Comparison of ENCODE assay signal across 16 mouse cellular contexts in the genomic region with DNA sequence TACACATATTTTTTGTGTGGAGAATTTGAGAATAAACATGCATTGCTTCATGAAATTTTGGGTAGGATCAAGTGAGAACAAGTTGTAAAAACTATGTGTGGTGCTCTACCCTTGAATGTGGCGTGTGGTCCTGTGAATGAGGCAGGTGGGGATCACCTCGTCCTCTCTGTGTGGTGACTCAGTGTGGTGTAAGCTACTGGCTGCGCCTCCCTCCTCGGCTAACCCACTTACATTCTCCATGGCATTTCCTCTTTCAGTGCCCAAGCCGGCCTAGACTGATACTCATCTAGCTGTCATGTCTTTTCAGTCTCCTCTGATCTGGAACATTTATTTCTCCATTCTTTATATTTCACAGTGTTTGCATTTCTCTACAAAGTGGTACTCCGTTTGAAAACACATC.
A peak's percentile ranks its signal among the peaks of the same experiment; 100 is the strongest.
DNase-seq lines count a peak whose midpoint lies in the region; ATAC-seq and TF ChIP-seq lines count a peak whose summit lies in the region.
"Had no signal": no experiment of that assay in that cellular context is flagged by ENCODE, and none has a peak within 500 bp of the region (broad histone marks: within the 10 kb centered on the region; RNA-seq: fewer than 3 reads in every experiment).

No protein-coding gene starts in this region.

- TF ChIP-seq CTCF in stomach, postnatal 0 days (IDR thresholded peaks at IDR 0.05; ENCODE audit: low read depth): no peak
- no peak for TF ChIP-seq CTCF in left cerebral cortex, adult 2 months (IDR thresholded peaks at IDR 0.05)

- H3K4me2 ChIP-seq in stomach, postnatal 0 days (replicated peaks; ENCODE audit: low read depth): no peak overlapping the region
- no peak overlapping the region for H3K4me2 ChIP-seq in forebrain, embryonic 14.5 days (ENCODE audit: low read length)
- H3K4me2 ChIP-seq: embryonic facial prominence, embryonic 13.5 days; forebrain, embryonic 12.5 days; heart, embryonic 13.5 days had no signal

- H3K27me3 ChIP-seq in stomach, postnatal 0 days (ENCODE audit: control insufficient read depth, insufficient read depth, low read length): no peaks in the 10 kb centered on the region
- no peaks in the 10 kb centered on the region for H3K27me3 ChIP-seq in forebrain, embryonic 14.5 days (replicated peaks; ENCODE audit: control insufficient read depth, insufficient read depth, low read length)
- H3K27me3 ChIP-seq: embryonic facial prominence, embryonic 13.5 days; heart, embryonic 13.5 days had no signal

- peaks cover 10% of the 10 kb centered on the region; the same call in 1 of the 2 replicates for H3K4me1 ChIP-seq in stomach, postnatal 0 days (replicated peaks; ENCODE audit: control insufficient read depth, insufficient read depth)
- H3K4me1 ChIP-seq in forebrain, embryonic 14.5 days (ENCODE audit: control insufficient read depth, insufficient read depth, low read length): no peaks in the 10 kb centered on the region

- intact Hi-C loops in left cerebral cortex, adult 2 months (cut with DNase I): no loop called here

- peak; percentile 62 for ATAC-seq in granulocyte monocyte progenitor cell, adult 5-6 weeks (replicated peaks; ENCODE audit: poor library complexity, severe bottlenecking)
- 0 out of 2 replicates have a peak, but pooled peaks have one; percentile 43 for ATAC-seq in stomach, postnatal 0 days (ENCODE audit: low FRiP score, low TSS enrichment)
- ATAC-seq in forebrain, embryonic 14.5 days: no peak
- ATAC-seq: liver, postnatal 0 days had no signal

- H3K9ac ChIP-seq in stomach, postnatal 0 days (ENCODE audit: low read length): no peak overlapping the region
- H3K9ac ChIP-seq in forebrain, embryonic 14.5 days (ENCODE audit: low read length): no peak overlapping the region
- H3K9ac ChIP-seq: embryonic facial prominence, embryonic 13.5 days; forebrain, embryonic 12.5 days; heart, embryonic 13.5 days; liver, postnatal 0 days had no signal

- H3K4me3 ChIP-seq in stomach, postnatal 0 days (ENCODE audit: low read depth, low read length): no peak overlapping the region
- H3K4me3 ChIP-seq in forebrain, embryonic 14.5 days (ENCODE audit: low read depth, low read length): no peak overlapping the region
- H3K4me3 ChIP-seq in left cerebral cortex, adult 2 months: no peak overlapping the region
- H3K4me3 ChIP-seq: embryonic facial prominence, embryonic 13.5 days; forebrain, embryonic 12.5 days; heart, embryonic 13.5 days; megakaryocyte, embryonic 14.5 days had no signal

- WGBS in stomach, postnatal 0 days: 52% methylated on average over 6 of the region's 6 CpGs
- WGBS in forebrain, embryonic 14.5 days: 77% methylated on average over 6 of the region's 6 CpGs

- no peak for TF ChIP-seq EP300 in stomach, postnatal 0 days (optimal IDR thresholded peaks at IDR 0.05)

- no peaks in the 10 kb centered on the region for H3K9me3 ChIP-seq in stomach, postnatal 0 days (ENCODE audit: control insufficient read depth, low read length)
- no peaks in the 10 kb centered on the region for H3K9me3 ChIP-seq in forebrain, embryonic 14.5 days (replicated peaks; ENCODE audit: control insufficient read depth, low read length)
- H3K9me3 ChIP-seq: embryonic facial prominence, embryonic 13.5 days; forebrain, embryonic 12.5 days; heart, embryonic 13.5 days; megakaryocyte, embryonic 14.5 days had no signal

- DNase-seq in urinary bladder, postnatal 14 days (ENCODE audit: low spot score): peak; percentile 46
- no peak for DNase-seq in urinary bladder, postnatal 36 days (ENCODE audit: low spot score in 2 of 2)
- no peak for DNase-seq in stomach, postnatal 0 days (ENCODE audit: low spot score)
- DNase-seq in forebrain, embryonic 14.5 days (ENCODE audit: low spot score): no peak
- no peak for DNase-seq in left cerebral cortex, adult 2 months (ENCODE audit: extremely low spot score in 1 of 2, low spot score in 2 of 2)
- no peak for DNase-seq in embryo, embryonic 10 days (ENCODE audit: low spot score)
- DNase-seq: adrenal gland, postnatal 25 days; cerebellum, postnatal 10 days; gastrocnemius, postnatal 14 days; kidney, postnatal 25 days; liver, postnatal 0 days had no signal

- H3K36me3 ChIP-seq in stomach, postnatal 0 days (ENCODE audit: control insufficient read depth, insufficient read depth, low read length): no peaks in the 10 kb centered on the region
- H3K36me3 ChIP-seq in forebrain, embryonic 14.5 days (ENCODE audit: control insufficient read depth, insufficient read depth, low read length): no peaks in the 10 kb centered on the region
- H3K36me3 ChIP-seq: forebrain, embryonic 12.5 days had no signal

- no peak overlapping the region for H3K27ac ChIP-seq in stomach, postnatal 0 days (replicated peaks)
- no peak overlapping the region for H3K27ac ChIP-seq in forebrain, embryonic 14.5 days (ENCODE audit: low read depth, low read length)
- H3K27ac ChIP-seq in left cerebral cortex, adult 2 months: no peak overlapping the region
- H3K27ac ChIP-seq: embryonic facial prominence, embryonic 13.5 days; forebrain, embryonic 12.5 days had no signal
